Mouse (Mus musculus): ENCODE measurements around the gene Fam20a.

Gene Fam20a

GRCm38 (mm10) chr11:109654581-109654980, 67.5 kb downstream of the Fam20a start:
- DNase-seq (ENCODE audit: low spot score) = no peak

- DNase-seq (ENCODE audit: low spot score) = no peak
Observed at GRCm38 (mm10) chr11:109653201-109653600, 68.9 kb downstream of the Fam20a start.

- DNase-seq (ENCODE audit: low spot score) = no peak
Observed at GRCm38 (mm10) chr11:109652505-109652904, 69.6 kb downstream of the Fam20a start.

- no peak for DNase-seq (ENCODE audit: low spot score)
Observed at GRCm38 (mm10) chr11:109651566-109652024, 70.5 kb downstream of the Fam20a start.

- DNase-seq (ENCODE audit: low spot score) = peak; percentile 86
Observed at GRCm38 (mm10) chr11:109650788-109651565, 71.1 kb downstream of the Fam20a start.

- DNase-seq (ENCODE audit: low spot score) = peak; percentile 49
Observed at GRCm38 (mm10) chr11:109649975-109650701, 71.9 kb downstream of the Fam20a start.

- DNase-seq (ENCODE audit: low spot score) = no peak
Observed at GRCm38 (mm10) chr11:109649206-109649605, 72.9 kb downstream of the Fam20a start, which contains the start of gene Prkar1a. TSS of gene Prkar1a (plus strand) at chr11:109649405.

- DNase-seq (ENCODE audit: low spot score) = no peak
Observed at GRCm38 (mm10) chr11:109648510-109648909, 73.6 kb downstream of the Fam20a start.

- no peak for DNase-seq (ENCODE audit: low spot score)
Observed at GRCm38 (mm10) chr11:109641498-109642222, 80.4 kb downstream of the Fam20a start.

GRCm38 (mm10) chr11:109635871-109636395, 86.1 kb downstream of the Fam20a start:
- DNase-seq (ENCODE audit: low spot score) = no peak

- DNase-seq (ENCODE audit: low spot score) = no peak
Observed at GRCm38 (mm10) chr11:109634928-109635327, 87.2 kb downstream of the Fam20a start.

GRCm38 (mm10) chr11:109629021-109629521, 93.0 kb downstream of the Fam20a start:
- no peak for DNase-seq (ENCODE audit: low spot score)

- DNase-seq (ENCODE audit: low spot score) = no peak
Observed at GRCm38 (mm10) chr11:109628099-109628498, 94.0 kb downstream of the Fam20a start.

GRCm38 (mm10) chr11:109627648-109628047, 94.4 kb downstream of the Fam20a start:
- no peak for DNase-seq (ENCODE audit: low spot score)

GRCm38 (mm10) chr11:109623238-109623637, 98.8 kb downstream of the Fam20a start:
- DNase-seq (ENCODE audit: low spot score) = no peak

GRCm38 (mm10) chr11:109622518-109623037, 99.5 kb downstream of the Fam20a start:
- no peak for DNase-seq (ENCODE audit: low spot score)

GRCm38 (mm10) chr11:109621183-109621582, 100.9 kb downstream of the Fam20a start:
- DNase-seq (ENCODE audit: low spot score) = peak; percentile 45

GRCm38 (mm10) chr11:109620356-109620755, 101.7 kb downstream of the Fam20a start:
- no peak for DNase-seq (ENCODE audit: low spot score)

Measured in spleen, adult 12 weeks (tissue).